20 mouse cellular contexts compared by ENCODE assay signal in genomic region chr8:118748041-118748604, GRCm38 (mm10).
DNase-seq lines count a peak whose midpoint lies in the region; ATAC-seq and TF ChIP-seq lines count a peak whose summit lies in the region.
"Had no signal": no experiment of that assay in that cellular context is flagged by ENCODE, and none has a peak within 500 bp of the region (broad histone marks: within the 10 kb centered on the region; RNA-seq: fewer than 3 reads in every experiment).

No protein-coding gene starts in this region.

- no peak for ATAC-seq in forebrain, embryonic 14.5 days
- ATAC-seq in forebrain, embryonic 13.5 days, result no peak
- ATAC-seq in midbrain, embryonic 12.5 days (ENCODE audit: low FRiP score, low read depth), result no peak
- no peak for ATAC-seq in midbrain, embryonic 11.5 days (ENCODE audit: low FRiP score)
- ATAC-seq in midbrain, embryonic 14.5 days (ENCODE audit: low FRiP score, low TSS enrichment), result no peak; the same call in 1 of the 2 replicates
- ATAC-seq in midbrain, postnatal 0 days (ENCODE audit: low FRiP score), result no peak
- ATAC-seq in midbrain, embryonic 16.5 days, result peak; percentile 48
- ATAC-seq in liver, embryonic 12.5 days, result no peak
- ATAC-seq: forebrain, embryonic 15.5 days; forebrain, postnatal 0 days had no signal

- peak; percentile 14 for DNase-seq in forebrain, embryonic 14.5 days (ENCODE audit: low spot score)
- DNase-seq in midbrain, embryonic 11.5 days (ENCODE audit: low spot score, missing footprints), result no peak
- DNase-seq in midbrain, embryonic 14.5 days, result peak; percentile 71
- DNase-seq in midbrain, postnatal 0 days (ENCODE audit: low spot score), result no peak
- DNase-seq: adrenal gland, adult 2 months; adrenal gland, postnatal 10 days; adrenal gland, postnatal 25 days; cerebellum, adult 11-12 months; cerebellum, adult 2 months; cerebellum, adult 9-10 months; cerebellum, postnatal 10 days; cerebellum, postnatal 25 days; forebrain, postnatal 0 days had no signal

- no peaks in the 10 kb centered on the region for H3K27me3 ChIP-seq in forebrain, embryonic 14.5 days (replicated peaks; ENCODE audit: control insufficient read depth, insufficient read depth, low read length)
- H3K27me3 ChIP-seq in forebrain, embryonic 13.5 days, result no peaks in the 10 kb centered on the region
- H3K27me3 ChIP-seq in midbrain, embryonic 12.5 days, result no peaks in the 10 kb centered on the region
- H3K27me3 ChIP-seq in midbrain, embryonic 11.5 days (ENCODE audit: control insufficient read depth, insufficient read depth, low read length), result no peaks in the 10 kb centered on the region
- H3K27me3 ChIP-seq in midbrain, embryonic 14.5 days (ENCODE audit: control insufficient read depth, insufficient read depth, low read length), result no peaks in the 10 kb centered on the region
- H3K27me3 ChIP-seq in midbrain, postnatal 0 days (ENCODE audit: insufficient read depth, low read length), result no peaks in the 10 kb centered on the region
- H3K27me3 ChIP-seq in midbrain, embryonic 16.5 days (ENCODE audit: control insufficient read depth, insufficient read depth, low read depth, low read length), result no peaks in the 10 kb centered on the region
- H3K27me3 ChIP-seq in liver, embryonic 12.5 days (replicated peaks), result no peaks in the 10 kb centered on the region
- H3K27me3 ChIP-seq: embryonic facial prominence, embryonic 12.5 days; forebrain, embryonic 15.5 days had no signal

- H3K9me3 ChIP-seq in forebrain, embryonic 14.5 days (replicated peaks; ENCODE audit: control insufficient read depth, low read length), result no peaks in the 10 kb centered on the region
- no peaks in the 10 kb centered on the region for H3K9me3 ChIP-seq in forebrain, embryonic 13.5 days (replicated peaks)
- no peaks in the 10 kb centered on the region for H3K9me3 ChIP-seq in midbrain, embryonic 12.5 days
- no peaks in the 10 kb centered on the region for H3K9me3 ChIP-seq in midbrain, embryonic 11.5 days (ENCODE audit: control insufficient read depth, low read length)
- no peaks in the 10 kb centered on the region for H3K9me3 ChIP-seq in midbrain, embryonic 14.5 days (ENCODE audit: control insufficient read depth, low read length)
- no peaks in the 10 kb centered on the region for H3K9me3 ChIP-seq in midbrain, postnatal 0 days (ENCODE audit: low read length)
- no peaks in the 10 kb centered on the region for H3K9me3 ChIP-seq in midbrain, embryonic 16.5 days (replicated peaks; ENCODE audit: control insufficient read depth, low read length, poor library complexity, severe bottlenecking)
- H3K9me3 ChIP-seq in liver, embryonic 12.5 days (replicated peaks), result 0 out of 2 replicates have a peak, but pooled peaks cover 7% of the 10 kb centered on the region
- H3K9me3 ChIP-seq: embryonic facial prominence, embryonic 10.5 days; embryonic facial prominence, embryonic 12.5 days; forebrain, embryonic 15.5 days had no signal

- no peak overlapping the region for H3K27ac ChIP-seq in forebrain, embryonic 14.5 days (ENCODE audit: low read depth, low read length)
- no peak overlapping the region for H3K27ac ChIP-seq in forebrain, embryonic 13.5 days
- H3K27ac ChIP-seq in midbrain, embryonic 12.5 days (replicated peaks), result 0 out of 2 replicates have a peak overlapping the region, but pooled peaks have one; percentile 15
- no peak overlapping the region for H3K27ac ChIP-seq in midbrain, embryonic 11.5 days (ENCODE audit: low read depth, low read length)
- H3K27ac ChIP-seq in midbrain, embryonic 14.5 days (replicated peaks; ENCODE audit: low read depth, low read length), result peak overlapping the region; percentile 49; the same call in 1 of the 2 replicates
- no peak overlapping the region for H3K27ac ChIP-seq in midbrain, postnatal 0 days (ENCODE audit: low read depth, low read length)
- H3K27ac ChIP-seq in midbrain, embryonic 16.5 days (ENCODE audit: low read length), result peak overlapping the region; percentile 25; the same call in 1 of the 2 replicates
- H3K27ac ChIP-seq in liver, embryonic 12.5 days, result no peak overlapping the region
- H3K27ac ChIP-seq: embryonic facial prominence, embryonic 10.5 days; embryonic facial prominence, embryonic 12.5 days; forebrain, embryonic 15.5 days had no signal

- no peaks in the 10 kb centered on the region for H3K4me1 ChIP-seq in forebrain, embryonic 14.5 days (ENCODE audit: control insufficient read depth, insufficient read depth, low read length)
- H3K4me1 ChIP-seq in forebrain, embryonic 13.5 days, result no peaks in the 10 kb centered on the region
- no peaks in the 10 kb centered on the region for H3K4me1 ChIP-seq in midbrain, embryonic 12.5 days
- H3K4me1 ChIP-seq in midbrain, embryonic 11.5 days (ENCODE audit: control insufficient read depth, insufficient read depth, low read length), result no peaks in the 10 kb centered on the region
- no peaks in the 10 kb centered on the region for H3K4me1 ChIP-seq in midbrain, embryonic 14.5 days (ENCODE audit: control insufficient read depth, insufficient read depth, low read length)
- no peaks in the 10 kb centered on the region for H3K4me1 ChIP-seq in midbrain, postnatal 0 days (ENCODE audit: insufficient read depth, low read length)
- H3K4me1 ChIP-seq in midbrain, embryonic 16.5 days (ENCODE audit: control insufficient read depth, insufficient read depth, low read length), result peaks cover 2% of the 10 kb centered on the region; the same call in 1 of the 2 replicates
- H3K4me1 ChIP-seq in liver, embryonic 12.5 days, result no peaks in the 10 kb centered on the region
- H3K4me1 ChIP-seq: embryonic facial prominence, embryonic 10.5 days; embryonic facial prominence, embryonic 12.5 days; forebrain, embryonic 15.5 days had no signal

- no peak overlapping the region for H3K9ac ChIP-seq in forebrain, embryonic 14.5 days (ENCODE audit: low read length)
- H3K9ac ChIP-seq in forebrain, embryonic 13.5 days, result no peak overlapping the region
- no peak overlapping the region for H3K9ac ChIP-seq in midbrain, embryonic 12.5 days (replicated peaks)
- no peak overlapping the region for H3K9ac ChIP-seq in midbrain, embryonic 11.5 days (ENCODE audit: low read length)
- H3K9ac ChIP-seq in midbrain, embryonic 14.5 days (replicated peaks; ENCODE audit: low read length), result no peak overlapping the region
- H3K9ac ChIP-seq in midbrain, postnatal 0 days (replicated peaks; ENCODE audit: low read length, poor library complexity, severe bottlenecking), result no peak overlapping the region
- no peak overlapping the region for H3K9ac ChIP-seq in midbrain, embryonic 16.5 days (ENCODE audit: low read depth, low read length)
- no peak overlapping the region for H3K9ac ChIP-seq in liver, embryonic 12.5 days
- H3K9ac ChIP-seq: embryonic facial prominence, embryonic 12.5 days; forebrain, embryonic 15.5 days; forebrain, postnatal 0 days had no signal

- H3K4me3 ChIP-seq in forebrain, embryonic 14.5 days (ENCODE audit: low read depth, low read length), result no peak overlapping the region
- H3K4me3 ChIP-seq in forebrain, embryonic 13.5 days, result no peak overlapping the region
- H3K4me3 ChIP-seq in midbrain, embryonic 12.5 days, result no peak overlapping the region
- no peak overlapping the region for H3K4me3 ChIP-seq in midbrain, embryonic 11.5 days (ENCODE audit: low read depth, low read length)
- no peak overlapping the region for H3K4me3 ChIP-seq in midbrain, embryonic 14.5 days (replicated peaks; ENCODE audit: low read depth, low read length)
- no peak overlapping the region for H3K4me3 ChIP-seq in midbrain, postnatal 0 days (ENCODE audit: low read depth, low read length)
- H3K4me3 ChIP-seq in midbrain, embryonic 16.5 days (ENCODE audit: low read depth, low read length), result no peak overlapping the region
- H3K4me3 ChIP-seq in liver, embryonic 12.5 days, result no peak overlapping the region
- H3K4me3 ChIP-seq: embryonic facial prominence, embryonic 10.5 days; embryonic facial prominence, embryonic 12.5 days; forebrain, embryonic 15.5 days had no signal

- 82% methylated on average over 21 of the region's 21 CpGs for WGBS in forebrain, embryonic 14.5 days
- WGBS in forebrain, embryonic 13.5 days, result 81% methylated on average over 21 of the region's 21 CpGs
- 82% methylated on average over 21 of the region's 21 CpGs for WGBS in midbrain, embryonic 12.5 days
- 85% methylated on average over 21 of the region's 21 CpGs for WGBS in midbrain, embryonic 11.5 days
- WGBS in midbrain, embryonic 14.5 days, result 52% methylated on average over 21 of the region's 21 CpGs
- 44% methylated on average over 21 of the region's 21 CpGs for WGBS in midbrain, postnatal 0 days
- 49% methylated on average over 21 of the region's 21 CpGs for WGBS in midbrain, embryonic 16.5 days
- WGBS in liver, embryonic 12.5 days (ENCODE audit: insufficient replicate concordance), result 86% methylated on average over 21 of the region's 21 CpGs

- no peaks in the 10 kb centered on the region for H3K36me3 ChIP-seq in forebrain, embryonic 14.5 days (ENCODE audit: control insufficient read depth, insufficient read depth, low read length)
- no peaks in the 10 kb centered on the region for H3K36me3 ChIP-seq in forebrain, embryonic 13.5 days (ENCODE audit: poor library complexity, severe bottlenecking)
- no peaks in the 10 kb centered on the region for H3K36me3 ChIP-seq in midbrain, embryonic 12.5 days
- H3K36me3 ChIP-seq in midbrain, embryonic 11.5 days (ENCODE audit: control insufficient read depth, insufficient read depth, low read length), result no peaks in the 10 kb centered on the region
- H3K36me3 ChIP-seq in midbrain, embryonic 14.5 days (ENCODE audit: control insufficient read depth, insufficient read depth, low read length), result no peaks in the 10 kb centered on the region
- H3K36me3 ChIP-seq in midbrain, postnatal 0 days (ENCODE audit: insufficient read depth, low read length), result no peaks in the 10 kb centered on the region
- no peaks in the 10 kb centered on the region for H3K36me3 ChIP-seq in midbrain, embryonic 16.5 days (ENCODE audit: control insufficient read depth, insufficient read depth, low read length)
- no peaks in the 10 kb centered on the region for H3K36me3 ChIP-seq in liver, embryonic 12.5 days
- H3K36me3 ChIP-seq: embryonic facial prominence, embryonic 10.5 days; embryonic facial prominence, embryonic 12.5 days; forebrain, embryonic 15.5 days had no signal

- H3K4me2 ChIP-seq in forebrain, embryonic 14.5 days (ENCODE audit: low read length), result no peak overlapping the region
- no peak overlapping the region for H3K4me2 ChIP-seq in forebrain, embryonic 13.5 days
- H3K4me2 ChIP-seq in midbrain, embryonic 12.5 days (replicated peaks), result no peak overlapping the region
- H3K4me2 ChIP-seq in midbrain, embryonic 11.5 days, result no peak overlapping the region
- no peak overlapping the region for H3K4me2 ChIP-seq in midbrain, embryonic 14.5 days (ENCODE audit: low read length)
- H3K4me2 ChIP-seq in midbrain, postnatal 0 days (ENCODE audit: low read depth, low read length, poor library complexity, severe bottlenecking), result no peak overlapping the region; the same call in 1 of the 2 replicates
- H3K4me2 ChIP-seq in midbrain, embryonic 16.5 days (ENCODE audit: low read length), result peak overlapping the region; percentile 22; the same call in 1 of the 2 replicates
- H3K4me2 ChIP-seq in liver, embryonic 12.5 days, result no peak overlapping the region
- H3K4me2 ChIP-seq: embryonic facial prominence, embryonic 12.5 days; forebrain, embryonic 15.5 days had no signal

- no peak for TF ChIP-seq CTCF in midbrain, postnatal 0 days (IDR thresholded peaks at IDR 0.05)

Comparison
In these comparisons a context has a peak if more than half of its experiments do, and no peak if none do; other contexts are left out.
1. DNase-seq: peak in forebrain, embryonic 14.5 days (single experiment) and midbrain, embryonic 14.5 days (single experiment); none in midbrain, embryonic 11.5 days (single experiment) and midbrain, postnatal 0 days (single experiment).
2. H3K27ac ChIP-seq: peak in midbrain, embryonic 12.5 days (single experiment), midbrain, embryonic 14.5 days (single experiment) and midbrain, embryonic 16.5 days (single experiment); none in forebrain, embryonic 14.5 days (single experiment), forebrain, embryonic 13.5 days (single experiment), midbrain, embryonic 11.5 days (single experiment), midbrain, postnatal 0 days (single experiment) and liver, embryonic 12.5 days (single experiment).